Mouse (Mus musculus): ENCODE data around the gene Spns1.

DNA sequence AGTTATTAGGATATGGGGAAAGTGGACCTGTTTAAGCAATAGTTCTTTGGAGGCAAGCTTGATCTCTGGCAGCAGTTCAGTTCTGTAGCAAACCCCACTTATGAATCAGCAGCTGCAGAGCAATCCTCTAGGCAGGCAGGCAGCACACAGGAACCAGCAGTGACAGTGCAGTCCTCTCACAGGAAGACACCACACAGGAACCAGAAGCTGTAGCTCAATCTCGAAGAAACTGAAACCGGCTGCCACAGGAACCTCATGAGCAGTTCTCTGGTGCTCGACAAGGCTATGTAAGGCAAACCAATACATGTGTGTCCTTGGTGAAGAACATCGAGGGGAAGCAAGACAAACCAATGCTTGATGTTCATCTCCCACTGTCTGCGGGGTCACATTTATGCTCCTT lies 44.5 kb upstream of the Spns1 start:
- no peak for TF ChIP-seq CTCF (IDR thresholded peaks at IDR 0.05; ENCODE audit: insufficient read depth, low read length)
- no peak for TF ChIP-seq POLR2A (IDR thresholded peaks at IDR 0.05; ENCODE audit: borderline replicate concordance, extremely low read depth, low read depth, low read length)

Data from lung, adult 2 months (tissue).